In genomic region chr13:103327843-103328242, GRCm38 (mm10) we compare ENCODE assay signal across 29 mouse cellular contexts. TPM values are rescaled to one million over a fixed set of nuclear protein-coding genes. Genes with fewer than 3 reads are reported as not detected.
DNase-seq lines count a peak whose midpoint lies in the region; ATAC-seq and TF ChIP-seq lines count a peak whose summit lies in the region.
"Had no signal": no experiment of that assay in that cellular context is flagged by ENCODE, and none has a peak within 500 bp of the region (broad histone marks: within the 10 kb centered on the region; RNA-seq: fewer than 3 reads in every experiment).

No protein-coding gene starts in this region.

- no peaks in the 10 kb centered on the region for H3K9me3 ChIP-seq in intestine, postnatal 0 days (ENCODE audit: control insufficient read depth)
- H3K9me3 ChIP-seq in intestine, embryonic 15.5 days, result no peaks in the 10 kb centered on the region
- H3K9me3 ChIP-seq in kidney, embryonic 16.5 days (ENCODE audit: low read length), result no peaks in the 10 kb centered on the region; the same call in 1 of the 2 replicates
- H3K9me3 ChIP-seq in midbrain, embryonic 11.5 days (ENCODE audit: control insufficient read depth, low read length), result no peaks in the 10 kb centered on the region
- H3K9me3 ChIP-seq in midbrain, embryonic 15.5 days, result peaks cover 3% of the 10 kb centered on the region; the same call in 1 of the 2 replicates
- H3K9me3 ChIP-seq: embryonic facial prominence, embryonic 13.5 days; forebrain, embryonic 12.5 days; forebrain, embryonic 15.5 days; heart, embryonic 15.5 days; hindbrain, embryonic 13.5 days had no signal

- no peak for DNase-seq in kidney, adult 18-20 months
- peak; percentile 64 for DNase-seq in midbrain, embryonic 11.5 days (ENCODE audit: low spot score, missing footprints)
- no peak for DNase-seq in layer of hippocampus, postnatal 25 days (ENCODE audit: extremely low spot score in 1 of 2, low spot score in 1 of 2)
- DNase-seq: adrenal gland, adult 8-10 months; adrenal gland, postnatal 25 days; cerebellum, adult 11-12 months; cerebellum, adult 8-10 months; cerebellum, postnatal 10 days; cerebellum, postnatal 36 days; embryo, embryonic 11 days; gastrocnemius, postnatal 10 days; gastrocnemius, postnatal 36 days; heart, postnatal 10 days; heart, postnatal 36 days had no signal

- no peaks in the 10 kb centered on the region for H3K4me1 ChIP-seq in intestine, postnatal 0 days (replicated peaks; ENCODE audit: control insufficient read depth, insufficient read depth, low read length)
- H3K4me1 ChIP-seq in intestine, embryonic 15.5 days (replicated peaks), result no peaks in the 10 kb centered on the region
- H3K4me1 ChIP-seq in kidney, embryonic 16.5 days (ENCODE audit: insufficient read depth, low read length), result peaks cover 22% of the 10 kb centered on the region
- peaks cover 5% of the 10 kb centered on the region for H3K4me1 ChIP-seq in midbrain, embryonic 11.5 days (ENCODE audit: control insufficient read depth, insufficient read depth, low read length)
- H3K4me1 ChIP-seq in midbrain, embryonic 15.5 days, result peaks cover 7% of the 10 kb centered on the region
- H3K4me1 ChIP-seq: embryonic facial prominence, embryonic 13.5 days had no signal

- no peaks in the 10 kb centered on the region for H3K36me3 ChIP-seq in intestine, postnatal 0 days (ENCODE audit: control insufficient read depth, insufficient read depth)
- H3K36me3 ChIP-seq in intestine, embryonic 15.5 days, result no peaks in the 10 kb centered on the region
- H3K36me3 ChIP-seq in kidney, embryonic 16.5 days (ENCODE audit: insufficient read depth, low read length), result no peaks in the 10 kb centered on the region
- H3K36me3 ChIP-seq in midbrain, embryonic 11.5 days (ENCODE audit: control insufficient read depth, insufficient read depth, low read length), result no peaks in the 10 kb centered on the region
- H3K36me3 ChIP-seq in midbrain, embryonic 15.5 days (replicated peaks), result no peaks in the 10 kb centered on the region
- H3K36me3 ChIP-seq: embryonic facial prominence, embryonic 10.5 days; embryonic facial prominence, embryonic 13.5 days; forebrain, embryonic 12.5 days; forebrain, embryonic 15.5 days; heart, embryonic 15.5 days; hindbrain, embryonic 10.5 days; hindbrain, embryonic 13.5 days had no signal

- H3K4me2 ChIP-seq in intestine, postnatal 0 days (replicated peaks; ENCODE audit: low read depth), result no peak overlapping the region
- H3K4me2 ChIP-seq in intestine, embryonic 15.5 days (replicated peaks), result no peak overlapping the region
- H3K4me2 ChIP-seq in kidney, embryonic 16.5 days (replicated peaks; ENCODE audit: low read depth, low read length), result peak overlapping the region; percentile 7
- H3K4me2 ChIP-seq in midbrain, embryonic 11.5 days, result no peak overlapping the region
- no peak overlapping the region for H3K4me2 ChIP-seq in midbrain, embryonic 15.5 days
- H3K4me2 ChIP-seq: embryonic facial prominence, embryonic 13.5 days; forebrain, embryonic 12.5 days; forebrain, embryonic 15.5 days; heart, embryonic 11.5 days; heart, embryonic 15.5 days; hindbrain, embryonic 13.5 days had no signal

- ATAC-seq in intestine, postnatal 0 days, result peak; percentile 49
- ATAC-seq in intestine, embryonic 15.5 days, result no peak; the same call in 1 of the 2 replicates
- no peak; the same call in 1 of the 2 replicates for ATAC-seq in kidney, embryonic 16.5 days (ENCODE audit: low FRiP score, low TSS enrichment)
- no peak for ATAC-seq in midbrain, embryonic 11.5 days (ENCODE audit: low FRiP score)
- ATAC-seq in midbrain, embryonic 15.5 days (replicated peaks), result no peak
- ATAC-seq: activated CD4-positive, CD25-positive, alpha-beta regulatory T cell, adult 4 months; forebrain, embryonic 15.5 days; hindbrain, embryonic 16.5 days had no signal

- no peak overlapping the region for H3K4me3 ChIP-seq in intestine, postnatal 0 days (ENCODE audit: low read depth, low read length)
- H3K4me3 ChIP-seq in intestine, embryonic 15.5 days (replicated peaks), result no peak overlapping the region
- no peak overlapping the region for H3K4me3 ChIP-seq in kidney, embryonic 16.5 days (ENCODE audit: low read length)
- H3K4me3 ChIP-seq in midbrain, embryonic 11.5 days (ENCODE audit: low read depth, low read length), result no peak overlapping the region
- no peak overlapping the region for H3K4me3 ChIP-seq in midbrain, embryonic 15.5 days
- H3K4me3 ChIP-seq: embryonic facial prominence, embryonic 10.5 days; embryonic facial prominence, embryonic 13.5 days; erythroblast, embryonic 14.5 days; forebrain, embryonic 12.5 days; forebrain, embryonic 15.5 days; heart, embryonic 15.5 days; hindbrain, embryonic 10.5 days; hindbrain, embryonic 13.5 days had no signal

- H3K9ac ChIP-seq in intestine, postnatal 0 days (ENCODE audit: low read depth, low read length), result no peak overlapping the region
- no peak overlapping the region for H3K9ac ChIP-seq in intestine, embryonic 15.5 days
- no peak overlapping the region for H3K9ac ChIP-seq in kidney, embryonic 16.5 days (replicated peaks; ENCODE audit: low read length)
- H3K9ac ChIP-seq in midbrain, embryonic 11.5 days (ENCODE audit: low read length), result no peak overlapping the region
- H3K9ac ChIP-seq in midbrain, embryonic 15.5 days, result no peak overlapping the region
- H3K9ac ChIP-seq: embryonic facial prominence, embryonic 13.5 days; forebrain, embryonic 12.5 days; forebrain, embryonic 15.5 days; heart, embryonic 15.5 days; hindbrain, embryonic 13.5 days had no signal

- WGBS in intestine, postnatal 0 days, result 64% methylated on average over 9 of the region's 9 CpGs
- WGBS in intestine, embryonic 15.5 days, result 67% methylated on average over 9 of the region's 9 CpGs
- 25% methylated on average over 9 of the region's 9 CpGs for WGBS in kidney, embryonic 16.5 days
- WGBS in midbrain, embryonic 11.5 days, result 83% methylated on average over 9 of the region's 9 CpGs
- whole genome bisulfite sequencing in midbrain, embryonic 15.5 days, result 85% methylated on average over 9 of the region's 9 CpGs

- TF ChIP-seq CTCF in intestine, postnatal 0 days (IDR thresholded peaks at IDR 0.05; ENCODE audit: low read depth), result no peak

- no peaks in the 10 kb centered on the region; the same call in 1 of the 2 replicates for H3K27me3 ChIP-seq in intestine, postnatal 0 days (replicated peaks; ENCODE audit: control insufficient read depth, insufficient read depth, low read length)
- peaks cover 8% of the 10 kb centered on the region for H3K27me3 ChIP-seq in intestine, embryonic 15.5 days (replicated peaks)
- H3K27me3 ChIP-seq in kidney, embryonic 16.5 days (ENCODE audit: insufficient read depth, low read length), result peaks cover 16% of the 10 kb centered on the region
- 0 out of 2 replicates have a peak, but pooled peaks cover 2% of the 10 kb centered on the region for H3K27me3 ChIP-seq in midbrain, embryonic 11.5 days (ENCODE audit: control insufficient read depth, insufficient read depth, low read length)
- H3K27me3 ChIP-seq in midbrain, embryonic 15.5 days (replicated peaks), result peaks cover 5% of the 10 kb centered on the region

- no peak overlapping the region for H3K27ac ChIP-seq in intestine, postnatal 0 days (ENCODE audit: low read depth, low read length)
- H3K27ac ChIP-seq in intestine, embryonic 15.5 days, result no peak overlapping the region
- no peak overlapping the region for H3K27ac ChIP-seq in kidney, embryonic 16.5 days (ENCODE audit: low read length)
- H3K27ac ChIP-seq in midbrain, embryonic 11.5 days (ENCODE audit: low read depth, low read length), result no peak overlapping the region
- no peak overlapping the region for H3K27ac ChIP-seq in midbrain, embryonic 15.5 days
- H3K27ac ChIP-seq: embryonic facial prominence, embryonic 10.5 days; embryonic facial prominence, embryonic 13.5 days; forebrain, embryonic 12.5 days; forebrain, embryonic 15.5 days; heart, embryonic 15.5 days; hindbrain, embryonic 10.5 days; hindbrain, embryonic 13.5 days had no signal

RNA-seq across cellular contexts. Expression of gene Mast4, which starts 6.5 kb away (rescaled TPM):
- 6.1 and 8.8 TPM in 2 replicates for polyA plus RNA-seq in intestine, postnatal 0 days (2015; fragmentation: Nextera tagmentation; extraction: Ambion mirVana)
- 19.4 and 20.3 TPM in 2 replicates for polyA plus RNA-seq in intestine, embryonic 15.5 days (2015; fragmentation: Nextera tagmentation; extraction: Ambion mirVana)
- polyA plus RNA-seq in kidney, embryonic 16.5 days (2015; fragmentation: Nextera tagmentation; extraction: Ambion mirVana), result 19.9 and 23.5 TPM in 2 replicates
- polyA plus RNA-seq in midbrain, embryonic 11.5 days (2014; fragmentation: Nextera tagmentation; extraction: Ambion mirVana), result 18.8 and 20.4 TPM in 2 replicates
- polyA plus RNA-seq in midbrain, embryonic 15.5 days (2015; fragmentation: Nextera tagmentation; extraction: Ambion mirVana), result 36.7 and 41.1 TPM in 2 replicates
- total RNA-seq in layer of hippocampus, postnatal 25 days (2021), result 10 to 100 TPM; 50.5 to 54.6 TPM
